Mouse (Mus musculus) bone marrow macrophage, adult 2 months (primary cell): ENCODE data around the gene Olfr433.

Experiments
- CTCF ChIP-seq: IDR thresholded peaks from 2 replicates; pipeline ENCODE4 v1.5.1; 2012; ENCODE audit warnings: low read depth, mild to moderate bottlenecking, low read length, moderate library complexity
- POLR2A ChIP-seq: IDR thresholded peaks from 2 replicates; pipeline ENCODE4 v1.6.1; 2012; ENCODE audit warnings: mild to moderate bottlenecking, low read depth, low read length, borderline replicate concordance

- TF ChIP-seq POLR2A = no peak
- TF ChIP-seq CTCF = no peak
Measured at GRCm38 (mm10) chr1:174051931-174052536, 11.5 kb downstream of the Olfr433 start.
